Mouse (Mus musculus): ENCODE measurements at regions not wholly inside any gene's neighbourhood (a gene's known extent, or its start where the extent isn't known, plus 50 kb on each side); places are given as distances from the start of the nearest gene placed in this dataset.

GRCm38 (mm10) chr15:10838584-10839288 lies 113.4 kb upstream of the C1qtnf3 start:
- DNase-seq (ENCODE audit: low spot score) = no peak

GRCm38 (mm10) chr15:10840621-10841034 lies 111.5 kb upstream of the C1qtnf3 start:
- DNase-seq (ENCODE audit: low spot score) = peak; percentile 55

DNA sequence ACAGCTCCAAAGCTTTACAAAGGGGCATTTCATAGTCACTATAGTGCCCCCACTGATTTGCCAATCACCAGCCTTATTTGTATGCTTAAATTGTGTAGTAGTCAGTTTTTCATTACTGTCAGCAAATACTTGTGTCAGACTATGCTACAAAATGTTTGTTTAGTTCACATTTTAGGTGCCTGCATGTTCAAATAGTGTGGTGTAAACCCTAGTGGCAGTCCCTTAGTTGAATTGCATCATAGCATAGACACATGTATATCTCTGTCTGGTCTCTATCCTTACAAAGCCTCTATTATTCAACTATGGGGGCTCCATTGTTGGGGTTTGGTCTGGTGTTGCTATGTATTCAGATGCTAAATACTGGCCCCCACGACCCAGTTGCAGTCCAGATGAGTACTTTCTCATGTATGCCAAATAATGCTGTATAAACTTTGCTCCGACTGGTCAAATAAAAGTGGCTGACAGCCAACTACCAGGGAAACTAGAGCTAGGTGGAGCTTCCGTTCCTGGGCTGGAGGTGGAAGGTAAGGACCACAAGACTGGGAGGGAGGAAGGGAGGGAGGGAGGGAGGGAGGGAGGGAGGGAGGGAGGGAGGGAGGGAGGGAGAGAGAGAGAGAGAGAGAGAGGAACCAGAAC lies 109.0 kb upstream of the C1qtnf3 start:
- no peak for DNase-seq (ENCODE audit: low spot score)

GRCm38 (mm10) chr15:10846722-10847121 lies 105.4 kb upstream of the C1qtnf3 start:
- DNase-seq (ENCODE audit: low spot score) = no peak

DNA sequence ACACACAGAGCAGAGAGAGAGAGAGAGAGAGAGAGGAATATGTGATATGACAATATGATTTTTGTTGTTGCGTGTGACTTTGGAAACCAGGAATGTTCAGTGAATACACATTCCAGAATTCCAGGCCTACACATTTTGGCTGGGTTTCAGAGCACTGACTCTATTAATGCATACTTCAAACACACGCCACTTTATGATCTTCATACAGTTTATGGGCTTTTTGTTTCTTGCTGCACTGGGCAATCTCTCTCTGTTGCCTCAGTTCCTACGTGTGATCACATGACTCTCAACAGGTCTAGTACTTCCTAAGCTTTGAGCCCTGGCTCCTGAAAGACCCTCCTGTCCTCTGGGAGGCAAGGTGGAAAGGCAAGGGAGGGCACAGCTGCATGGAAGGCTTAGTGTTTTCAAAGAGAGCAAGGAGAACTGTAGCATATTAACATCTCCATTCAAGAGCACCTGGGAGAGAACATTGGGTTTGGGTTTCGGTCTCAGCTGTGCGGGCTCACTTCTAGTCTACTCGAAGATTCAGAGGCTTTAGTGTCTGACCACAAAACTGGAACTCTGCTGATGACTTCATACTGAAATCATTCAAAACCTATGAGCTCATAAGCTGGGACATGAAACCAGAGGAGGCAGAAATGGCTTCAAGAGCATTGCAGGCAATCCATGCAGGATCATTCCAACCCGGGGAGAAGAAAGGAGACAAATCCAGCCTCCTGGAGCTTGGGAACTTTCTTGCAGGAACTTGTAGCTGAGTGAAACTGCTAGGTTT lies 87.9 kb upstream of the C1qtnf3 start:
- DNase-seq (ENCODE audit: low spot score) = no peak

DNA sequence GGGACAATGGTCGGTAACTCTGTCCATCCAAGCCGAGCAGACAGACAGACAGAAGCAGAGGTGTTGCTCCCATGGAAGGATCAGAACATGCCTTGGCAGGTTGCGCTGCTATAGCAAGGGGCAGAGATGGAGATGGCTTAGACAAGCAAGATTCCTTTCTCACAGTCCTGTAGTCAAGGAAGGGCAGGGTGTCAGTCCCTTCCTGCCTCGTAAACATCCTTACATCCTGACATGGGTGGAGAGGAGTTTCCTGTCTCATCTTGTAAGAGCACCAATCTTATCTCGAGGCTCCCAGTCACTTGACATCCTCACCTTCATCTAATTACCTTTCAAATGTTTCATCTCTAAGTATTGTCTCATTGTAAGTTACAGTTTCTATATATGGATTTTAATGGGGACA lies 87.0 kb upstream of the C1qtnf3 start:
- no peak for DNase-seq (ENCODE audit: low spot score)

DNA sequence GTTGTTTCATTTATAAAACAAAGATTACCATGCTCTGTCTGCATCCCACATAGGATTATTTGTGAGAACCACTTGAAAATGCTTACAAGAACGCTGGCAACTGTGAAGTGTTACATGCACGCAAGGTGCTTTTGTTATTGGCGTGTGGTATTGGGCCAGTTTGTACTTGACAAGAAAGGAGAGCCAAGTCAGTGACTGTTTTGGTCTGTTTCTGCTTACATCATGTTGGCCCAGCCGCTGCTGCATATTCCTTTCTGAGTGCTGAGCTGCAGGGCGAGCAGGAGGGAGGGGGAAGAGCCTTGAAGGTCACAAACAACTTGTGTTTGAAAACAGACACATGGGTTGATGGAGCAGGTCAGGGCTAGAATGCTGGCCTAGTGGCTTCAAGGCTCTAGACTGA lies 85.3 kb upstream of the C1qtnf3 start:
- DNase-seq (ENCODE audit: low spot score) = peak; percentile 46

DNA sequence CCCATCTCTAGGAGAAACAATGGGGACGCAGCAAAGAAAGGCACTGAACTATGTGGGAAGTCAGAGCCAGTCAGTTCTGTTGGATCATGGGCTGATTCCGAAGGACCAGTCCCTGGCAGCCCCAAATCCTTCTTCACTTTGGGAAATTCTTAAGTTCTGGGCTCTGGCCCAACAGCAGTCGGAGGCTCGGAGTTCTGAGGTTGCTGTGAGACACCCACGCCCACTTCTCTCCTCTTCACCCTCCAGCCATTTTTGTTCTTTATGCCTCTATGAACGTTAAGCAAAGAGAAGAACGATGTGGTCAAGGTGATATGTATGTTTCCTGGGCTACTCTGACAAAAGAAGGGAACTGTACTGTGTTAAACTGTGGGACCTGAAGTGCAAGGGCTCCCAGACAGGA lies 84.0 kb upstream of the C1qtnf3 start:
- no peak for DNase-seq (ENCODE audit: low spot score)

DNA sequence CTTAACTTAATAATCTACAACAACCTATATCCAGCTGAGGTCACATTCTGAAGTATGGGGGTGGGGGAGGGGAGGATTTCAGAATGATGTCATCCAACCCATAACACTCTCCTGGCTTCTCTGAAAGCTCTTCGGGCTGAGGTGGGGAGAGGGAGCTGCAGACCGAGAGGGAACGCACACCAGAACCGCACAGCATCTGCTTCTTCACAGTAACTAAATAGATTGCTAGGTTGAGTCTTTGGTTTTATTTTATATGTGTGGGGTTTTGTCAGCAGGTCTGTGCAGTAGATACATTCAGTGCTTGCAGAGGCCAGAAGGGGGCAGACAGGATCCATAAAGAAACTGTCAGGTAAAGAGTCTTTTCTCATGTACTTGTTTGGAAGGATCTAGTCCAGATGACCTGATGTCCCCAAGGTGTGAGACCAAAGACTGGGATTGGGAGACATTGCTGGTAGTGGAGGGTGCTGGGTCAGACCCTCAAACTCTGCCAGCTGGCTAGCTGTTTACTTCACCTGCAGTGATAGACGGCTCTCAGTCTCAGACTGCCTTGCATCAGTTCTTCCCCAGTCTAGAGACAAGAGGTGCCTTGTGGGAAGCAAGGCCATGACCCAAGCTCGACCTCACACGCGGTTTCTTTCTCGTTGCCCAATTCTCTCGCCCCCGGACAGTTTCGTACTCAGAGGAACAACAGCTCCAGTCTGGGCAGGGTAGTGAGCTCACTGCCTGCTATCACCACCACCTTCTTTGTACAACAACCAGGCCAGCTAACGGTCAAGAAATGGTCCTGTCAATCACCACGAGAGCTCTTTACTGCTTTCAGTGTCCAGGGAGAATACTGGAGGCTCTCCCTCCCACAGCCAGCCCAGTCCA lies 83.2 kb upstream of the C1qtnf3 start:
- no peak for DNase-seq (ENCODE audit: low spot score)

DNA sequence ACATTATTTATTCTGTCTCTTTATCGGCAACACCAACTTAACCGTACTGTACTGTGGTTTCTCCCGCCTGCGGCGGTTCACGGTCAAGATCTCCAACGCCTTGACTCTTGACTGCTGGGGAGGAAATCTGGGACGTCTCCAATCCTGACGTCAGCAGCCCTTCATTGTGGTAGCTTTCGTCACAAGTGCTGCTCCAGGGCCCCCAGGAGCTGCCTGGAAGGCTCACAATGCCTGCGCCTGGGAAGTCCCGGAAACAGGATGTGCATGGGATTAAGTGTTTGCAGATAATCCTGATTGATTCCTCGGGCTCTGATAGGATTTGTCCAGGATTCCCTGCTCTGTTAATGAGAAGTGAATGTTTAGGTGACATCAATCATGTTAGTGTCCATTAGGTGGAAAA lies 82.3 kb upstream of the C1qtnf3 start:
- no peak for DNase-seq (ENCODE audit: low spot score)

- peak; percentile 72 for DNase-seq (ENCODE audit: low spot score)
These were observed 79.7 kb upstream of the C1qtnf3 start for GRCm38 (mm10) chr15:10872322-10872967.

DNA sequence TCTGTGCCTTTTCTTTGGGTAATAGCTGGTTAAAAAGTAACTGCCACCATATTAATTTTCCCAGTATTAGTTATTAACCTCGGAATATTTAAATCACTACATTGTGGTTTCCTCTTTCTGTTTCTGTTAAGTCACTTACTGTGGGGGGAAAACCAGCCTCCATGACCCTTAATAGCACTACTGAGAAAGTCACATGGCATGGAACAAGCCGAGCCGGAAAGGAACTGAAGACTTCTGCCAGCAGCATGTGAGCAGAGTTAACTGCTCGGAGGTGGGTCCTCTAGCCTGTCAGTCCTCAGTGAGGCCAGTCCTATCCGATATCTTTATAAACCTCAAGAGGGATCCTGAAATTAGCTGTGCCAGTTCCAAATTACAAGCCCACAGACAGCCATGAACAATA lies 75.8 kb upstream of the C1qtnf3 start:
- DNase-seq (ENCODE audit: low spot score) = peak; percentile 76

- DNase-seq (ENCODE audit: low spot score) = peak; percentile 38
These were observed 70.4 kb upstream of the C1qtnf3 start for GRCm38 (mm10) chr15:10881726-10882125.

DNA sequence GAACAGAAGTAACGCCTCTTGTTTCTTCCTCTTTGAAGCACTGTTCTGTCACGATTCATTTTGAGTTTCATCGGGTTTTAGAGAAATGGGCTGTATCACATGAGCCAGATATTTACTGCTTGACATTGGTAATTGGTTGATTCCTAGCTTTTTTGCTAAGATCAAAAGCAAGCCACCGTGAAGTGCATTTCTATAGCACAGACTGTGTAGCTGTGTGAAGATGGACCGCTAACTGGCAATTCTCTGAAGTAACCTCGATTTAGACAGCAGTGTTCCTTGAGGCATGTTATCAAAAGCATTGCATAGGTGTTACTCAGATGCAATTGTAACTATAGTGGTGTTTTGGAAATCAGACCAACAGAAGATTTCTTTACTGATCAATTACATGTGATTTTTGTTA lies 64.1 kb upstream of the C1qtnf3 start:
- no peak for DNase-seq (ENCODE audit: low spot score)

- DNase-seq (ENCODE audit: low spot score) = peak; percentile 100
These were observed 61.8 kb upstream of the C1qtnf3 start for GRCm38 (mm10) chr15:10890220-10890921.

- DNase-seq (ENCODE audit: low spot score) = peak; percentile 18
These were observed 53.8 kb upstream of the C1qtnf3 start for GRCm38 (mm10) chr15:10898309-10898708.

GRCm38 (mm10) chr15:10898715-10899486 lies 53.2 kb upstream of the C1qtnf3 start:
- no peak for DNase-seq (ENCODE audit: low spot score)

- DNase-seq (ENCODE audit: low spot score) = peak; percentile 26
These were observed 52.2 kb upstream of the C1qtnf3 start for GRCm38 (mm10) chr15:10899904-10900303.

DNA sequence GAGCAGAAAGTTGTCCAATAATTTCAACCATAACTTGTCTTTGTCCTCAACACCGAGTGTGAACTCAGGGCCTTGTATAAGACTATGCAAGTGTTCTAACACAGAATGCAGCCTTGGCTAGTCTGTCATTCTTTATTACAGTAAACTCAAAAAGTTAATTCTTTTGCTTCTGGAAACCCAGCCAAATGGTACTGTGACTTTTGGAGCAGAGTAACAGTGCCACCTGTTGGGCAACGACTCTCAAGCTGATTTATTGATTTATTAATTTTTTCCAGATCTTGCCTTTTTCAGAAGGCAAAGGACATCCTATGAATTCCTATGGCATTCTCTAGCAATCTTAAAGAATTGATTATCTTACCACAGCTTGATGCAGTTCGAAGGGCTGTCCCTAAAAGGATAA lies 51.1 kb upstream of the C1qtnf3 start:
- DNase-seq (ENCODE audit: low spot score) = peak; percentile 88

DNA sequence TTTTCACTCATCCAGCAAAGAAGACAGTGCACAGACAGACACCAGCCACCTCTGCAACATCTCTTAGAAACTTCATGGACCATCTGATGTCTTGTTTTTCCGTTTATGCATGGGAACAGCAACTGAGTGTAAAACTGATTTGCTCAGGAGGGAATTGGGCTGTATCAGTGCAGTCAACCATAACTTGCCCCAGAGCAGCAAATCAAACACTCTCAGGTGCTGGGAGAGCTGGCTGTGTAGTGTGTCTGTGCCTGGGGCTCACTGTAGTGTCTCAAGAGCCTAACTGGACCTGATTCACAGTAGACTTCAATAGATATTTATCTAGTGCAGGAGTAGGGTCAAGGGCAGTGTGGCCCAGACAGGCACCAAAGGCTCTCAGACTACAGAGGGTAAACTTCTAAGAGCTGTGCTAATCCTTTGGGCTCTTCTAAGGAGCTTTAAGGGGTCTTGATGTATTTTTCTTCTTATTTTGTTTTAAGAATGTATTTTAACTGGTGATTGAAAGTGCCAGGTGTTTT lies 50.3 kb upstream of the C1qtnf3 start:
- DNase-seq (ENCODE audit: low spot score) = no peak

All from adipocyte (in vitro differentiated cells).